Mouse (Mus musculus) heart, embryonic 14.5 days (tissue): ENCODE data around the gene Akip1. TPM values are rescaled to one million over a fixed set of nuclear protein-coding genes. Genes with fewer than 3 reads are reported as not detected.
A peak's percentile ranks its signal among the peaks of the same experiment; 100 is the strongest.

ENCODE experiments used
- ATAC-seq: fragments of 200-750 bp; cut with Nextera tagmentation; 2 replicates; pipeline ENCODE4 v1.8.0; 2017; ENCODE audit warnings: low read depth, moderate TSS enrichment; ENCODE audit not compliant: insufficient number of reproducible peaks, insufficient read depth, low FRiP score
- H3K27ac ChIP-seq, 2 experiments: fragments of 200-500 bp in 1 of 2; fragments of 300-500 bp in 1 of 2; sonication (generic) in 1 of 2; replicated peaks in 1 of 2; 2 replicates each; pipeline ENCODE4 v1.5.1; 2012 to 2014; ENCODE audit warnings: low read depth in 2 of 2, low read length in 2 of 2, control low read depth in 1 of 2, mild to moderate bottlenecking in 1 of 2, mixed read lengths in 1 of 2; ENCODE audit not compliant: control insufficient read depth in 1 of 2, insufficient read depth in 1 of 2
- H3K27me3 ChIP-seq: fragments of 300-500 bp; sonication (generic); 2 replicates; pipeline ENCODE4 v1.6.1; 2014; ENCODE audit warnings: mild to moderate bottlenecking, low read length, control low read depth; ENCODE audit not compliant: control insufficient read depth, insufficient read depth
- H3K36me3 ChIP-seq: fragments of 300-500 bp; sonication (generic); 2 replicates; pipeline ENCODE4 v1.6.1; 2014; ENCODE audit warnings: mild to moderate bottlenecking, control low read depth, low read length, mixed read lengths; ENCODE audit not compliant: control insufficient read depth, insufficient read depth
- H3K4me1 ChIP-seq, 2 experiments: fragments of 200-500 bp in 1 of 2; fragments of 300-500 bp in 1 of 2; sonication (generic) in 1 of 2; 2 replicates each; pipeline ENCODE4 v1.6.1; 2012 to 2014; ENCODE audit warnings: low read length in 2 of 2, control low read depth in 1 of 2, mixed read lengths in 1 of 2; ENCODE audit not compliant: control insufficient read depth in 2 of 2, insufficient read depth in 2 of 2
- H3K4me2 ChIP-seq: fragments of 300-500 bp; sonication (generic); 2 replicates; pipeline ENCODE4 v1.6.1; 2014; ENCODE audit warnings: mild to moderate bottlenecking, low read length
- H3K4me3 ChIP-seq, 2 experiments: fragments of 200-500 bp in 1 of 2; fragments of 300-500 bp in 1 of 2; sonication (generic) in 1 of 2; 2 replicates each; pipeline ENCODE4 v1.5.1; 2012 to 2014; ENCODE audit warnings: low read length in 2 of 2, mild to moderate bottlenecking in 2 of 2, control low read depth in 1 of 2, low read depth in 1 of 2, moderate library complexity in 1 of 2; ENCODE audit not compliant: control insufficient read depth in 1 of 2, insufficient read depth in 1 of 2
- H3K9ac ChIP-seq: fragments of 300-500 bp; sonication (generic); 2 replicates; pipeline ENCODE4 v1.6.1; 2014; ENCODE audit warnings: mild to moderate bottlenecking, low read length
- H3K9me3 ChIP-seq: fragments of 300-500 bp; sonication (generic); 2 replicates; pipeline ENCODE4 v1.6.1; 2016; ENCODE audit warnings: low read length, control low read depth; ENCODE audit not compliant: control insufficient read depth
- WGBS: fragments of 180-500 bp; shearing (Covaris S2); extraction: QIAGEN DNeasy Blood & Tissue Kit; methylation state at CpG from one replicate; pipeline ENCODE4 v1.1.7; 2014; 5-methylcytosine and 5-hydroxymethylcytosine counted together
- polyA plus RNA-seq: library from polyadenylated mRNA; unstranded; fragments of >200 nt; fragmentation: Nextera tagmentation; extraction: Ambion mirVana; gene quantifications from 2 replicates; pipeline ENCODE4 v1.2.1, GENCODE M21; 2014

Gene Akip1
- polyA plus RNA-seq, 1 experiment from 2014 or later = 32.3 TPM

- peaks cover 13% of the 10 kb centered on the region for H3K36me3 ChIP-seq
- H3K9me3 ChIP-seq = no peaks in the 10 kb centered on the region
- ATAC-seq = no peak
- 85% methylated on average over 5 of the region's 5 CpGs for WGBS
- no peak within 1 kb of the TSS for H3K9ac ChIP-seq
- H3K4me2 ChIP-seq = no peak within 1 kb of the TSS
- H3K4me1 ChIP-seq = peaks cover 3 to 4% of the 10 kb centered on the region in 2 experiments; a peak in 2 of 4 replicates
- H3K27me3 ChIP-seq = no peaks in the 10 kb centered on the region
- no peak within 1 kb of the TSS for H3K27ac ChIP-seq
- no peak within 1 kb of the TSS for H3K4me3 ChIP-seq
Observed at GRCm38 (mm10) chr7:109731626-109732025, 28.1 kb downstream of the Akip1 start, which contains the start of gene Ascl3. Gene Ascl3, minus strand, starts transcription at chr7:109731726.

- Histone ChIP-seq H3K27me3 (no peaks in the 10 kb centered on the region), H3K36me3 (peaks cover 36% of the 10 kb centered on the region), H3K4me1 (peaks cover 3 to 4% of the 10 kb centered on the region in 2 experiments; a peak in 2 of 4 replicates), H3K27ac (no peak overlapping the region), H3K9ac (no peak overlapping the region), H3K4me2 (no peak overlapping the region), H3K9me3 (no peaks in the 10 kb centered on the region), H3K4me3 (no peak overlapping the region)
- WGBS = 79% methylated on average over 4 of the region's 4 CpGs
- ATAC-seq = no peak
Observed at GRCm38 (mm10) chr7:109734806-109735205, 31.3 kb downstream of the Akip1 start.

DNA sequence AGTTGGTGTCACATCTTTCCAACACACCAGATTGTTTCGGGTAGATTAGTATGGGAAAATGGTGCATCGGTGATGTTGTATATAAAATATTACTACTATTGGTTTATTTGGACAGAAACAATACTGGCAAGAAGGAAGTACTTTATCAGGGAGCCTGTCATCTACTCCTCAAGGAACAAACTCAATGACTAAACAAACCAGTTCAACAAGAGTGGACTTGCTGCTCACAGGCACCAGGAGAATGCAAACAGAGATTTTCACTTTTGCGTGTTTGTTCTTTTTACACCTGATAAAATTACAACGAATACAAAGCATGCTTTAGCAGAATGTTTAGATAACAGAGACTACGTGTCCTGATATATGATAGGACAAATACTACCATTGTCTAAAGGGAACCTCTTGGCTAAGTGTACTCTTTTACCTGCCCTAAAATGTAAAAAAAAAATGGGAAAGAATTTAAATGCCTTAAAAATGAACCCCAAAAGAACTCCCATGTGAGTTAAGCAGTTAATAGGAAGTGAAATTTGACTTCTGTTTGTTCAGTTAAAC, 36.4 kb downstream of the Akip1 start:
- WGBS = 71% methylated on average over 5 of the region's 5 CpGs
- H3K4me2 ChIP-seq = no peak overlapping the region
- peaks cover 83% of the 10 kb centered on the region for H3K36me3 ChIP-seq
- no peaks in the 10 kb centered on the region for H3K27me3 ChIP-seq
- no peak overlapping the region for H3K4me3 ChIP-seq
- ATAC-seq = no peak
- H3K27ac ChIP-seq = no peak overlapping the region
- H3K9me3 ChIP-seq = no peaks in the 10 kb centered on the region
- H3K9ac ChIP-seq = no peak overlapping the region
- H3K4me1 ChIP-seq = no peaks in the 10 kb centered on the region

DNA sequence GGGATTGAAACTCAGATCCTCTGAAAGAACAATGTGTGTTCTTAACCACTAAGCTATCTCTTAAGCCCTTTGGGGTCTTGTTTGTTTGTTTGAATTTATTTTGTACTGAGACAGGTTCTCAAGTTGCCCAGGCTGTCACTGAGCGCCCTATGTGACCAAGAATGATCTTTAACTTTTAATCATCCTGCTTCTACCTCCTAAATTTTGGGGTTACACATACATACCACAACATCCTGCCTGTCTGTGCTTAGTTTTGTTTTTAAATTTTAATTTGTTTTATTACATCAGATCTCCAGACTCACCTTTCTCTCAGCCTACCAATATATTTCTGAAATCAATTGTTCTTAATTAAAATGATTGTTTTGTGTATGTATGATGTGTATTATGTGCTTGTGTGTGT, 37.6 kb downstream of the Akip1 start:
- Histone ChIP-seq H3K4me1 (no peaks in the 10 kb centered on the region), H3K36me3 (peaks cover 82% of the 10 kb centered on the region), H3K4me2 (no peak overlapping the region), H3K27me3 (no peaks in the 10 kb centered on the region), H3K9ac (no peak overlapping the region), H3K9me3 (no peaks in the 10 kb centered on the region), H3K4me3 (no peak overlapping the region), H3K27ac (no peak overlapping the region)
- whole genome bisulfite sequencing = 88% methylated on average over 1 of the region's 1 CpGs
- no peak for ATAC-seq

- 79% methylated on average over 4 of the region's 4 CpGs for WGBS
- Histone ChIP-seq H3K9me3 (no peaks in the 10 kb centered on the region), H3K9ac (no peak overlapping the region), H3K27me3 (no peaks in the 10 kb centered on the region), H3K27ac (no peak overlapping the region), H3K36me3 (peaks cover 81% of the 10 kb centered on the region), H3K4me2 (no peak overlapping the region), H3K4me1 (no peaks in the 10 kb centered on the region), H3K4me3 (no peak overlapping the region)
- no peak for ATAC-seq
Observed at GRCm38 (mm10) chr7:109741703-109742102, 38.2 kb downstream of the Akip1 start.

DNA sequence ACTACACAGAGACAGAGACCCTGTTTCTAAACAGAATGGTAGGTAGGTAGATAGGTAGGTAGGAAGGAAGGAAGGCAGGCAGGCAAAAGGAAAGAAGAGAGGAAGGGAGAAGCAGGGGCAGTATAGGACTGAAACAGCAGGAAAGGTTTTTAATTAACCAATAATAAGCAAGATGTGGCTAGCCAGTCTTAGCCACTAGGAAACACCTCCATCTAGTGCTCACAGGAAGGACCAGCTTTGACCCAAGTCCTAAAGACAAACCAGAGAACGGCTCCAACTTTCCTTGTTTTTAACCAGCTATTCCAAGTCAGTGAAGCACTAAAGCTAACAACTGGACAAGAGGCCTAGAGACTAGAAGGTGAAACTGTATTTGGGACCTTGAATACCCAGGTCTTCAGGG, 44.3 kb downstream of the Akip1 start:
- ATAC-seq = no peak
- Histone ChIP-seq H3K4me3 (no peak overlapping the region), H3K4me2 (no peak overlapping the region), H3K9ac (no peak overlapping the region), H3K9me3 (no peaks in the 10 kb centered on the region), H3K27ac (no peak overlapping the region), H3K4me1 (peaks cover 2 to 9% of the 10 kb centered on the region in 2 experiments; a peak in 3 of 4 replicates), H3K27me3 (no peaks in the 10 kb centered on the region), H3K36me3 (peaks cover 47% of the 10 kb centered on the region)
- 52% methylated on average over 1 of the region's 1 CpGs for whole genome bisulfite sequencing

DNA sequence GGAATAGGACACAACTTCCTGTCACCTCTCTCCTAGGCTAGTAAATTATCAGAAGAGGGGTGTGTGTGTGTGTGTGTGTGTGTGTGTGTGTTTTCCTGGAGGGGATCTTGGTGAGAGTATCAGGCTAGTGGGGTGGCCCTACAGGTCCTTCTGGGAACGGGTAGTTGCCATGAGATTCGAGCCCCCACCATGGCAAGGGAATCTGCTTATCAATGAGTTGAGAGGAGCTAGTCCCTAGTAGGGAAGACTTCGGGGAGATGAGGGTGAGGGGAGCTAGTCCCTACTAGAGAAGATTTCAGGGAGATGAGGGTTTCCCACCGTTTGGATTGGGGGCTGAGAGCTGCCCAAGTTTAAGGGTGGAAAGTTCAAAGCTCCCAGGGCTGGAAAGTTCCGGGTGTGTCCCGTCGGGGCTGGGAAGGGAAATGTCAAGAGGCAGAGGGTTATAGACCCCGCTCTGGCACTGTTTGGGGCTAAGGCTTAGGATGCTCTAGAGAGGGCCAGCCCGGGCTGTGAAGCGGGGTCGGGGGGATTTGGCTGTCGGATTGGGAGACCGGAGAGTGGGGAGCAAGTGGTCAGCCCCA, 48.0 kb downstream of the Akip1 start:
- Histone ChIP-seq H3K27ac (peak overlapping the region; percentile 23 to 83; a peak in 3 of 4 replicates), H3K27me3 (no peaks in the 10 kb centered on the region), H3K4me3 (peak overlapping the region; percentile 81 to 82), H3K9ac (peak overlapping the region; percentile 97), H3K4me2 (peak overlapping the region; percentile 97), H3K9me3 (no peaks in the 10 kb centered on the region), H3K36me3 (peaks cover 20% of the 10 kb centered on the region), H3K4me1 (peaks cover 2 to 17% of the 10 kb centered on the region in 2 experiments; a peak in 3 of 4 replicates)
- ATAC-seq = no peak
- under 1% methylated on average over 13 of the region's 13 CpGs for WGBS
